Mouse (Mus musculus): Measurements from ENCODE around the gene Olfr575.

Olfr575 gene

GRCm38 (mm10) chr7:102958593-102958992 is at the start of gene Olfr575:
Olfr575 (minus strand) TSS chr7:102958775.
- no peak for DNase-seq (ENCODE audit: low spot score)

GRCm38 (mm10) chr7:102989224-102989623 is 30.6 kb upstream of the Olfr575 start, which contains the start of gene Olfr578:
Olfr578 (minus strand) TSS chr7:102989324.
- no peak for DNase-seq (ENCODE audit: low spot score)

GRCm38 (mm10) chr7:102975843-102976242 is 17.3 kb upstream of the Olfr575 start, which contains the start of gene Olfr577:
Olfr577 (minus strand) TSS chr7:102975943.
- DNase-seq (ENCODE audit: low spot score): no peak

- peak; percentile 2 for DNase-seq (ENCODE audit: low spot score)
Measured at GRCm38 (mm10) chr7:102974399-102974798, 15.8 kb upstream of the Olfr575 start.

- DNase-seq (ENCODE audit: low spot score): no peak
Measured at GRCm38 (mm10) chr7:102962360-102962759, 3.8 kb upstream of the Olfr575 start, which contains the start of gene Olfr576. Olfr576 (plus strand) TSS chr7:102962660.

GRCm38 (mm10) chr7:102958137-102958536 is 438 bp downstream of the Olfr575 start:
- DNase-seq (ENCODE audit: low spot score): no peak

GRCm38 (mm10) chr7:102950732-102951131 is 7.8 kb downstream of the Olfr575 start:
- DNase-seq (ENCODE audit: low spot score): no peak

GRCm38 (mm10) chr7:102948167-102948566 is 10.4 kb downstream of the Olfr575 start, which contains the start of gene Olfr574:
Olfr574 (plus strand) TSS chr7:102948467.
- DNase-seq (ENCODE audit: low spot score): no peak

GRCm38 (mm10) chr7:102943417-102943816 is 15.2 kb downstream of the Olfr575 start:
- no peak for DNase-seq (ENCODE audit: low spot score)

- DNase-seq (ENCODE audit: low spot score): no peak
Measured at GRCm38 (mm10) chr7:102942475-102942874, 16.1 kb downstream of the Olfr575 start, which contains the start of gene Olfr573-ps1. Olfr573-ps1 (minus strand) TSS chr7:102942575.

GRCm38 (mm10) chr7:102927105-102927504 is 31.5 kb downstream of the Olfr575 start:
- DNase-seq (ENCODE audit: low spot score): no peak

- no peak for DNase-seq (ENCODE audit: low spot score)
Measured at GRCm38 (mm10) chr7:102924109-102924508, 34.5 kb downstream of the Olfr575 start, which contains the start of gene Olfr572. Olfr572 (plus strand) TSS chr7:102924409.

- DNase-seq (ENCODE audit: low spot score): no peak
Measured at GRCm38 (mm10) chr7:102919632-102920031, 38.9 kb downstream of the Olfr575 start.

- DNase-seq (ENCODE audit: low spot score): no peak
Measured at GRCm38 (mm10) chr7:102917032-102917875, 41.3 kb downstream of the Olfr575 start, which contains the start of gene Olfr571. Olfr571 (minus strand) TSS chr7:102917536.

GRCm38 (mm10) chr7:102916405-102916804 is 42.2 kb downstream of the Olfr575 start:
- DNase-seq (ENCODE audit: low spot score): no peak

- no peak for DNase-seq (ENCODE audit: low spot score)
Measured at GRCm38 (mm10) chr7:102915261-102915660, 43.3 kb downstream of the Olfr575 start.
